Mouse (Mus musculus): ENCODE measurements around the gene Heatr5a.

Heatr5a gene

DNA sequence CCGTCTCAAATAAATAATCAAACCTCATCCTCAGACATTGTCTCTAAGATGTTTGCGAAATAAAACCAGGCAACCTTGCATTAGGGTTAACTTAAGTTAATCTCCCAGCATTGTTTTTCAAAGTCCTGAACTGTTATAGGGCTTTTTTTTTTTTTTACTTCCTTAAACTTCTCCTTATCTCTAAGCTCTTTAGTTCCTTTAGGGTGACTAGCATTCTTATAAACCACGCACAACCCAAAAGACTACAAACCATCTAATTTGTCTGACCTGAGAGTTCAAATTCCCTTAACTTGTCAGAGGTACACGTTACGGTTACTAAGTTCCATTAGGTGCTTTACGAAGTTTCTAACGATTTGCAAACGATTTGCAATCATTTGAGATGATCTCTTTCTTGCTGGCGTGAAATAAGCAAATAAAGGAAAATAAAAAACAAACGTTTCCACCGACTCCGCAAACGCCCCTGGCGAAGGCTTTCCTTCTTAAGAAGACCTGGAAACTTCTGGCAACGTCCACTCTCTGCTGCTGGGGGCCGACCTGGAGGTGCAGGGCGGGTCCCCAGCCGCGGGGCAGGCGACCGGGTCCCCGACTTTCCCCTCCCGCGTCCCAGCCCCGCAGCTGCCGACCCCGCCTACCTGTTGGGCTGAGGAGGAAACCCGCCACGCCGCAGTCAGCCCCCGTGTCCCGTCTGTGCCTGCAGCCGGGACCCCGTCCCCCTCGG lies 610 bp downstream of the Heatr5a start:
- DNase-seq (ENCODE audit: low read depth) = peak; percentile 74

DNA sequence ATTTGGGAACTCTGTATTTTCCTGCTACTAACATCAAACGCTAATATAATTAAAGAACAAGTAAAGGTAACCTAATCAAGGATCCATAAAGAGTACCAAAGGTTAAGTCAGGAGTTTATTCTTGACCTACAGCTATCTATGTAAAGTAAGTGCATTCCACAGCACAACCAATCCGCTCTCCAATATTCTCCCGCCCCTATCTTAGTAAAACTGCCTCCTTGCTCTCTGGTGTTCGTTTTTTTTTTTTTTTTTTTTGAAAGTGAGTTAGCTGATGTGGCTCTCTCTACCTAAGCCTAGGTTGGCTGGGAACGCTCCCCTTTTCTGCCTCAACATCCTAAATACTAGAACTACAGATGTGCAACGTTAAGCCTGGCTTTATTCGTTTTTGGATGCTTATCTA lies 1.2 kb downstream of the Heatr5a start:
- DNase-seq (ENCODE audit: low read depth) = peak; percentile 54

DNA sequence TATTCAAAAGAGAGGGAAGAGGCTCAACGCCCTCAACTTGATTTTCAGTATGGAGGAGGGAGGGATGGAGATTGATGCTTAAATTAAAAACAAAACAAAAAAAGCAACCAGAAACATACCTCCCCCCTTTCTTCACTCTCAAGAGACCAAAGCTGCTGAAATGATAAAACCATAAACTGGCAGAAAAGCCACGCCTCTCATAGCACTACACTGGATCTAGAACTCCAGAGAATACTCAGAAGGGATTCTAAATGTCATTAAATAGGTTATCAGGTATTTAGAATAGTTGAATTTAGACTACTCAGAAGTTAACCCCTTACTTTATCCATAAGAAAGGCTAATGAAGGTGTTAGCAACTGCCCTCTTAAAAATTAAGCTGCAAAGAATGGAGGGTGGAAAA lies 2.0 kb downstream of the Heatr5a start:
- no peak for DNase-seq (ENCODE audit: low read depth)

DNA sequence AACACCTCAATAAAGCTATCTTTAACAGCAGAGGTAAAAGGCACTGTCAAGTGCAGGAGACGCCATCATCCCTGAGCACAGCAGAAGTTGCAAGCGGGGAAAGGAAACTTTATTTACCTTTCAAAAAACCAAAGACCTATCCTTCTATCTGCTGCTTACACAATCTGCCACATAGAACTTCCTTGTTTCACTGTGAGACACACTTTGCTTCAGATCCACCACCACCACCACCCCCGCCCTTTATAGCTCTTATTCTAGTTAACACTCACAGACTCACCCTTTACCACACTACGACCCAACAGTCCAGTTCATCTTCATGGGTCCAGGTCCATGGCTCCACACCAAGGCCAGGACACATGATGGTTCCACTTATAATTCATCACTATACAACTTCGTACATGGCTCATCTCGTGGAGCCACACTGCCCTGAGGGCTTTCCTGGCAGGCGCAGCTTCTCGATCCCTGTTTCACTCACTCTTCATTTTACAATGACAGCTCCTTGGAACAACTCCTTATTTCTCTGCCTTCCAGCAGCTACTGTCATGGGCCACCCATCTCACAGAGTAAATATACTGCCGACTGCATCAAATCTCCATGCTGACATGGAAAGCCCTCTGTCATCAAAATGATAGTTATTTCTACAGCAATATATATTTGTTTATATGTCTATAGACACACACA lies 3.1 kb downstream of the Heatr5a start:
- DNase-seq (ENCODE audit: low read depth) = peak; percentile 50

DNA sequence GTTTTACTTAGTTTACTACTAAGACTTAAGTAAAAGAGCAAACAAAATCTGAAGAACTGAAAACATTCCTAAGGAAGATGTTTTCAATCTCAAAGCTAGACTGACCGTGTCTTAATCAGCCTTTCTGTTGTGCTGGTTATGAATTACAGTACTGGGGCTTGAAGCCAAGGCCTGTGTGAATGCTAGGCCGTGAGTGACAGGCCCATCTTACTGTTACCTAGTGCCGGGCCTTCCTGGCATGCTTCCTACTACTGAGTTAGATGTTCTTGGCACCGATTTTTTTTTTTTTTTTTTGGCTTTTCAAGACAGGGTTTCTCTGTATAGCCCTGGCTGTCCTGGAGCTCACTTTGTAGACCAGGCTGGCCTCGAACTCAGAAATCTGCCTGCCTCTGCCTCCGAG lies 13.5 kb downstream of the Heatr5a start:
- DNase-seq (ENCODE audit: low read depth) = no peak

DNA sequence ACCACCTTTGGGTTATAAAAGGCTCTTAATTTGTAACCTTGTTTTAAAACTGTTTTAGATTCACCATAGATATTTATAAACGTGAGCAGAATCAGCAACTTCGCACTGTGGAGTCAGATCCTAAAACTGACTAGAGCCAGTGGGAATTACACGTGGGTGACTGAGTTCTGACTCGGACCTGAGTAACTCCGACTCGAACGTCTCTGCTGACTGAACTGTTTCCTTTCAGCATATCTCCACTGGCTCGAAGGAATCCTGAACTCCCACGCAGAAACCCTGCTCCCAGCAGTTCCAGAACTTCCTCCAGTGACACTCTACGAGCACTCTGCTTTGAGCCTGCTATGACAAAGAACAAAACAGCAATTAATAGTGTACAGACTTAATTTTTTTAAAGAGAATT lies 18.8 kb downstream of the Heatr5a start:
- no peak for DNase-seq (ENCODE audit: low read depth)

DNA sequence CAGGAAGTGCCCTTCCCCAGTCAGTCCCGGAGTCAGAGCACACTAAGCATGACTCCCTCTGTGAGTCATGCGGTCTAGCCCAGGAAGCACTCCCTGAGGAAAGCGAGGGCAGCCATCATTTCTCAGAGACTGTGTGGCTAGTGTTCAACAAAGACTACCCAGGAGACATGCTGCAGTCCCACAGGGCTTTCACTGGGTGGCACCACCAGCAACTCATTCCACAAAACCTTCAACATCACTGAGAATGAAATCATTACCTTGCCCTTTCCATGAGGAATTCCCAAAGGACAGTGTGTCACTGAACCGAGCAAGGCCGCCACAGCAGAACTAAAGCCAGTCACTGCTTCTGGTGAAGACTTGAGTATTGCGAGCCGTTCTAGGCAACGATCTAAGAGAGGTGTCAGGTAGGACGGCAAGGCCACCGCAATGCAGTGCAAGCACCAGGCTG lies 23.6 kb downstream of the Heatr5a start:
- DNase-seq (ENCODE audit: low read depth) = peak; percentile 14

DNA sequence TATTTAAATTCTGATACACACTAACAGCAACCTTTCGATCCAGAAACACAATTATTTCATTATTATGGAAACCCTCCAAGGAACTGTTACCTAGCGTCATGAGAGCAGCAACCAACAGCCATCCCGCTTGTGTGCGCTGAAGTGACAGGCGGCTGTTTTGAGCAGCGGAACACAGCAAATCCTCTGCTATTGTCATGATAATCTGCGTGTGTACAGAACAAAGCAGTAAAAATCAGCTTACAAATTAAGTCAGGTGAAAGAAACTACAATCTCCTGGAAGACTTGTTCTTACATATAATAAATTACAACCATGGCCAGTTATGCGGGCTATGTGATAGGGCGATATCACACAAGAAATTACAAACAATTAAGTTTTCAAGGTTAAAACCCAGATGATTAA lies 25.8 kb downstream of the Heatr5a start:
- DNase-seq (ENCODE audit: low read depth) = no peak

DNA sequence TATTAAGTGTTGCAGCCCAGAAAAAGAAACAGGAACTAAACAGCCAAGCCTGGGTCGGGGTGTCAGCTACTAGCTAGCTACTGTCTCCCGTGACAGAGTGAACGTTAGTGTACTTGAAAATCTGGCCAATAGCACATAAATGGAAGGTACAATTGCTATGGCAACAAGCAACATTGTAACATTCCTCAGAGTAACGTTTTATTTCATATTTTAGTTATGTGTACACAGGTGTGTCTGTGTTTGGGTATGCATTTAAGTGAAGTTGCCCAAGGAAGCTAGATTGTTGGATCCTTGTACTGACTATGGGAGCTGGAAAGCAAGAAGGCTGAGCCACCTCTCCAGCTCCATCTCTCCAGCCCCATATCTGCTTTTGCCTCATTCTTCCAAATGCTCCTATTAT lies 31.3 kb downstream of the Heatr5a start:
- DNase-seq (ENCODE audit: low read depth) = no peak

DNA sequence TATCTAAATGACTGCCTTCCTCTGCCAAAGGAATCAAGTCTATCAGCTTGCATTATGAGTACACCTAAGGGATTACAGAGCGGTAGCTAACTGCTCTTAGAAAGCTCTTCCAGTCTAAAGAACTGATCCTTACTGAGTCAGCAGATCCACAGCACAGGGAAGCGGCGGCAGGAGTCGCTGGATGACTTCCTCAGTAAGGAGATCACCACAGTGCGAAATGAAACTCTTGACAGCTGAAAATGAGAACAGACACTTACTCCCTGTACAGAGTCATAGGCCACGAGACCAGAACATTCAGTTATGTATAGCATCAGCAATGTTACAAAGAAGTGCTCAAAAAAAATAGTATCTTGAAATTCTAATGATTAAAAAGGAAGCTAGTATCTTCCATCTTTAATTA lies 33.2 kb downstream of the Heatr5a start:
- DNase-seq (ENCODE audit: low read depth) = no peak

DNA sequence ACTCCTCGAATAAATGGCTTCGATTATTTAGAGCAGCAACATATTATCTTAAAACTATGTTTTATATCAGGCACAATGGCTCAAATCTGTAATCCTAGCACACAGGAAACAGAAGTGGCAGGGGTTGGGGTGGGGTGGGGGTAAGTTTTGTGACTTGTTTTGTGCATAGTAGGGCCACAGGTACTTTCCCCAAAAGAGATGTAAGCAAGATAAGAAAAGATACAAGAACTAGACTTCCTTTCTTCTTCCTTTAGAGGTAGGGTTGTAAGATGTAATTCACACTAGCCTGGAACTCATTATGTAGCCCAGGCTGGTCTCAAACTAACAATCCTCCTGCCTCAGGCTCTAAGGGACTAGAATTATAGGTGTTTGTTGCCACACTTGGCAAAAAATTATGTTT lies 41.5 kb downstream of the Heatr5a start:
- DNase-seq (ENCODE audit: low read depth) = no peak

DNA sequence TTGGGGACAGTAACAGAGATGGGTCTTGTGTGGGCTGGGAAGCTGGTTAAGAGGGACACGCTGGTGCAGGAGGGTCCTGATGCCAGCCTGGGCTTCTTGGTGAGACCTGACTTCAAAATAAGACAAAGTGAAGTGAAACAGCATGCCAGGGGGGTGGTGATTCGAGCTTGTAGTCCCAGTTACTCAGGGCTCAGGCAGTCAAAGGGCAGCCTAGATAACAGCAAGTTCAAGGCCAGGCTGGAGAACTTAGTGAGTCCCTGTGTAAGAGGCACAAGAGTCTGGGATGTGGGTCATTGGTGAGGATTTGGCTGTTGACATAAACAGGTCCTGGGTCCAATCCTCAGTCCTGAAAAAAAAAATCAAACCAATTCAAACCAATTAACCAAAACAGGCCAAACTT lies 53.9 kb downstream of the Heatr5a start:
- no peak for DNase-seq (ENCODE audit: low read depth)

DNA sequence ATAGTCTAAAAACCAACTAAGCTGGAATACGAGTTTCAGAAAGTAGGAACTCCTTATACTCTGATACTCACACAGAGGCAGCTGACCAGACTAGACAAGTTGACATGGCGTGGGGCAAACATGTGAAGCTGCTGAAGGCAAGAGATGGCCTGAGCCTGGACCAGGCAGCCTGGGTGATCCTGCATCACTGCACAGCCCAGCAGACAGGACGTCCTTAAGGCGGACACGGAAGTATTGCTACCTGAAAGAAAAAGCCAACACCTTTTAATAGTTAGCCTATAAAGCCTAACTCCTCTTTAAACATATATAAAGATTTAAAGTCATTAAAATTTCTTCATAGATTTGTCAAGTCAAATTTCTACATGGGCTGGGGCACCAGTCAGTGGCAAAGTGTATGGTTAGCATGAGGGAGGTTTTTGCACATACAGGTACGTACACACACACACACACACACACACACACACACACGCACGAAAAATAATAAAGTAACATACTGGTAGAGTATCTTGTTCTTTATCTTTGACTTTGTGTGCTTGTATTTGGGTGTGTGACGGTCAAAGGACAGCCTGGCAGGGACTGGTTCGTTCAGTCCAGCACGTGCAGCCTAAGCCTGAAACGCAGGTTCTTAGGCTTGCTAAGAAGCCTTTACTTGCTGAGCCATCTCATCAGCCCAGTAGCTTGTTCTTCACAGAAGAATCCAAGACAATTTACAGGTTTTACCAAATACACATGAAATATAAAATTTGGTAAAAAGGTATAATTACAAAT lies 56.0 kb downstream of the Heatr5a start:
- no peak for DNase-seq (ENCODE audit: low read depth)

DNA sequence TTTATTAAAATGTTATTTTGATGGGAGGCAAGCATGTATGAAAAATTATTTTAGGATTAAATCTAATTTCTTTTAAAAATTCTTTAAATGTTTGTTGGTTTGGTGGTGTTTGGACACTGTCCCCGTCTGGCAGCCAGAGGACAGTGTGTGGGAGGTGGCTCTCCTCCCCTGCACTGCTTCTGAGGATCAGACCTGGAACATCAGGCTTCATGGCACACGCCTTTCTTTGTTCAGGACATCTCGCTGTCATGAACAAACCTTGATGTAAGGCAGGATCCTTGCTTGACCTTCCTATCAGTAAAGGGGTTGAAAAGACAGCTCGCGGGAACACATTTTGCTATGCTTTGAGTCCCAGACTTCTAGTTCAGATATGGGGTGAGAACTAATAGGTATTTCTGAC lies 61.9 kb downstream of the Heatr5a start:
- no peak for DNase-seq (ENCODE audit: low read depth)

DNA sequence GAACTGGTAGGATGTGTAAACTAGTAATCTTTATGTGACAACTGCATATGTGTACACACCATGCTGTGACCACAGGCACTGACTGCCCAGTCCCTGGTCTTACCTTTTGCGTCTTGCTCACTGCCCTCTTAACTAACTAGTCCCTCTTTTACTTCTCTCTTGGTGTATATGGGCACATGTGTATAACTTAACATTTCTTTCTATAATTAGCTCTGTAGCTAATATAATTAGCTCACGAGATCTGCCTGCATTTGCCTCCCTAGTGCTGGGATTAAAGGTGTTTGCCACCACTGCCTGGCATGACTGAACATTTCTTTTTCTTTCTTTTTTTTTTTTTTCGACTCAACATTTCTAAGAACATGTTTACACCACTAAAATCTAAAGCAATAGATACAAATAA lies 63.6 kb downstream of the Heatr5a start:
- DNase-seq (ENCODE audit: low read depth) = no peak

DNA sequence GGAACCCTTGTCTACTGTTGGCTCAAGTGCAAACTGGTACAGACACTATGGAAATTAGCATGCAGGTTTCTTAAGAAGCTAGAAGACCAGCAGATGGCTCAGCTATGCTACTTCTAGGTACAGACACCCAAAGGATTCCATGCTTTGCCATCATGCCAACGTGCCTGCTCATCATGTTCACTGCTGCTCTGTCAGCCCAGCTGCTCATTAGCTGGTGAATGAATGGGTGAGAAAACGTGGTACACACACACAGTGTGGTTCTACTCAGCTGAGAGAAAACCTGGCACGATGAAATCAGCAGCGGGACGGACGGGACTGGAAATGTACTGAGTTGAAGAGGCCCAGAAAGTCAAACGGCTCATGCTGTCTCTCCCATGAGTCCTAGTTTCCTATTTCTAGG lies 70.6 kb downstream of the Heatr5a start:
- DNase-seq (ENCODE audit: low read depth) = no peak

DNA sequence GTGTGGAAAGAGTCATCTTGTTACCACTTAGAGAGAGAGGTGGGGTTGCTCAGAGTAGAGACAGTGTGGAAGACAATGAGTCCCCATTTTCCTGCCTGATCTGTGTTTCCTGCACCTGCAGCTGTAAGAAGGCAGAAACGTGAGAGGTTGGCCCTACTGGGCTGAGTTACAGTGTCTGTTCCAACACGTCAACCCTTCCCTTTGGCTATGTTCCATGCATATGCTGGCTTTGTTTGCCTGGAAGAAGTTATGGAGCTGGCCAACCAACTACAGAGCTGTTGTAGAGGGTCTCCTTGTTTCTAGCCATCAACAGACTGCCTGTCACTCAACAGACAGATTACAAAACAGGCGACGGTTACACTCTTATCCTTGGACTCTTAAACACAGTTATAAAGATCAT lies 74.2 kb downstream of the Heatr5a start:
- no peak for DNase-seq (ENCODE audit: low read depth)

DNA sequence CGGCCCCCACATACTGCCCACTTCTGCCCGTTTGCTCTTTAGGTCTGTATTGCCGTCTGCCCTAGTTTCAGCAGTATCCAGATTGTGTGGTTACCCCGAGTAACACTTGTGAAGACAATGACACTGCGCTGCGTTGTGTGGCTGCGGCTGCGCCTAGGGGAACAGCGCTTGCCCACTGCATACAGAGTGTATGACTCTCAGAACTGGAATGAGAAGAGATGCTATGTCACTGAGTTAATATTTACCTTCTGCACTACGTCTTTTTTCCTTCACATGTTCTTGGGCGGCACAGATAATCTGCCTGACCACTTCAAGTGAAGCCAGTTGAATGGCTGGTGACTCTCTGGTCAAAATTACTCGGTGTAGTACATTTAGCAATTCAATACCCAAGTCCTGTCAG lies 82.5 kb downstream of the Heatr5a start:
- no peak for DNase-seq (ENCODE audit: low read depth)

DNA sequence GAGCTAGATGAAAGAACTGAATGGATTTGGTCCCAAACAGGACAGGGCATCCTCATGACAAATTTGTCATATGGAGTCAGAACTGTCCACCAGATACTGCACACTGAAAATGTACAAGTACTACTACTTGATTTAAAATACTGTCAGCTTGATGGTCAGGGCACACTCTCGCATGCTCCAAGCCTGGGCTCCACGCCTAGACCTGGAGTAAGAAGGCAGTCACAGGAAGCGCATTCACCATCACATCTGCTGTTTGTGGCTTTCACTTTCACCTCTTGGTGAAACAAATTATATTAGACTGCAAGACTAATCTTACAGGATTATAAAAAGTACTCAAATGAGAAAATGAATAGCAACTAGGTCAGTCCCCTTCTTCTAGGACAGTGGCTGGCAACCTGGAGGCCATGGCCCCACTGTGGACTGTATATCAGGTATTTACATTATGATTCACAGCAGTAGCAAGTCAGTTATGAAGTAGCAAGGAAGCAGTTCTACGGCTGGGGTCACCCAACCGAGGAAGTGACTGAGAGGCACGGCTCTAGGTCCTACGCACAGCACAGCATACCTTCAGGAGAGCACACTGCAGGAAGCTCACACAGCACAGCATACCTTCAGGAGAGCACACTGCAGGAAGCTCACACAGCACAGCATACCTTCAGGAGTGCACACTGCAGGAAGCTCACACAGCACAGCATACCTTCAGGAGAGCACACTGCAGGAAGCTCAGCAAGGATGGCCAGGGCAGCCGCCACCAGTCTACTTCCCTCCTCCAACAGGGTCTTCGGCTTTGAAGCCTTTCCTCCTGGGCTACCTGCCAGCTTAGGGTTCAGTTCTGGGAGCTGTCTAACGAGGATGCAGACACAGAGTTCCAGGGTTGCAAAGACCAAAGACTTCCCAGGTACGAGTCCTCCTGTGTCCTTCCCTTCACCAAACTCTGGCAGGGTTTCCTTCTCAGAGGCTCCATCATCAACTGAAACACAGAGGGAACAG lies 83.5 kb downstream of the Heatr5a start:
- peak; percentile 43 for DNase-seq (ENCODE audit: low read depth)

DNA sequence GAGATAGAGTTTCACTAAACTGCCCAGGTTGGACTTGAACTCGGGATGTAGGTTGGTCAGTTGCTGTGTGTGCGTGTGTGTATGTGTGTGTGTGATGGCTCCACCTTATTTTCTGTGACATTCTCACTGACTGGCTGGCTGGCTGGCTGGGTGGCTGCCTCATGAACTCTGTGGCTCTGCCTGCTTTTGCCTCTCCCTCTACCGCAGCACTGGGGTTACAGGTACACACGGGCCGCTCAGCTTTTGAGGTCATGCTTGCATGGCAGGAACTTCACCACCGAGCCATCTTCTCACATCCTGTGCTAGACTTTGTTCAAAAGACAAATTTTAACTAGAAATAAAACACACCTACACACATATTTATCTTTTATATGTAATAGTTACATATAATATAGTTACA lies 84.8 kb downstream of the Heatr5a start:
- no peak for DNase-seq (ENCODE audit: low read depth)

DNA sequence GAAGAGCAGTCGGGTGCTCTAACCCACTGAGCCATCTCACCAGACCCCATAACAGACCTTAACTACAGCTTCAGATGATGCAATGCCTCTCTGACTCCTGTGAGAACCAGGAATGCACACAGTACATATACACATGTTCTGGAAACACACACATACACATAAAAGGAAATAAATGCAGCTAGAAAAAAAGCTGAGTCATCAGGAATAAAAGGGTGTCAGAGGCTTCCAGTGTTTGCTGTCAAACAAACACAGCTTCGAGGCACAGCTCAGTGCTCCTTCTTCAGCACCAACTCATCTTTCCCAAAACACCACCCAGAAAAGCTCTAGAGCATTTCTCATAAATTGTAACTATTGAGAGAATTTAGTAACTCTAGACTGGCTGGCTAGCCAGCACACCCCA lies 86.3 kb downstream of the Heatr5a start:
- DNase-seq (ENCODE audit: low read depth) = no peak

DNA sequence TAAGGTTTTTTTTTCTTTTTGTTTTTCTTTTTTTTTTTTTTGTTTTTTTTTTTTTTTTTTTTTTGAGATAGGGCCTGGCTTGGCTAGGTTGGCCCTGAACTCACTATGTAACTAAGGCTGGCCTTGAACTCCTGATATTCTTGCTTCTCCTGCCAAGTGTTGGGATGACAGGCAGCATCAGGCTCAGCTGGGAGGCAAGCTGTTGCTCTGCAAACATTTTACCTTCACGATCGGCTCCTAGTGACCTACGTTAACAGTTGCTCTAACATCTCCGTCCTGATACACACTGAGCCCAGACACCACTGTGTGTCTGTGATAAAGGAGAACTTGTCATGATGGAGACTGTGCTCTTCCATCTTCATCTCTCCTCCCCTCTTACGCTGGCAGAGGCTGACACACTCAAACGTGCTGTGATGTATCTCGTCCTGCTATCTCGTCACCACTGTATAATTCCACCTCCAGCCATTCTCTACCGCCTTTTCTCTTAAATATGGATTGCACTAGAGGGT lies 87.8 kb downstream of the Heatr5a start:
- no peak for DNase-seq (ENCODE audit: low read depth)

All from 416B (cell line).